Mouse (Mus musculus) heart, embryonic 16.5 days (tissue): ENCODE data around the gene Fscn3. TPM values are rescaled to one million over a fixed set of nuclear protein-coding genes. Genes with fewer than 3 reads are reported as not detected.

Experiments
- ATAC-seq: fragments of 200-750 bp; cut with Nextera tagmentation; replicated peaks from 2 replicates; pipeline ENCODE4 v1.8.0; 2017; ENCODE audit warnings: moderate number of reproducible peaks; ENCODE audit not compliant: insufficient read depth, low FRiP score; ENCODE audit errors: extremely low read depth
- H3K27ac ChIP-seq: fragments of 300-500 bp; sonication (generic); 2 replicates; pipeline ENCODE4 v1.5.1; 2014; ENCODE audit warnings: mild to moderate bottlenecking, low read length, control low read depth, moderate library complexity
- H3K27me3 ChIP-seq: fragments of 300-500 bp; sonication (generic); 2 replicates; pipeline ENCODE4 v1.6.1; 2014; ENCODE audit warnings: low read length, mixed read lengths; ENCODE audit not compliant: control insufficient read depth, insufficient read depth
- H3K36me3 ChIP-seq: fragments of 300-500 bp; sonication (generic); 2 replicates; pipeline ENCODE4 v1.6.1; 2014; ENCODE audit not compliant: control insufficient read depth, insufficient read depth
- H3K4me1 ChIP-seq: fragments of 300-500 bp; sonication (generic); 2 replicates; pipeline ENCODE4 v1.6.1; 2014; ENCODE audit warnings: low read length, mixed read lengths; ENCODE audit not compliant: control insufficient read depth, insufficient read depth
- H3K4me2 ChIP-seq: fragments of 300-500 bp; sonication (generic); 2 replicates; pipeline ENCODE4 v1.6.1; 2014; ENCODE audit warnings: low read depth, mild to moderate bottlenecking, control low read depth, low read length
- H3K4me3 ChIP-seq: fragments of 300-500 bp; sonication (generic); 2 replicates; pipeline ENCODE4 v1.5.1; 2014; ENCODE audit warnings: mild to moderate bottlenecking, control low read depth, low read length
- H3K9ac ChIP-seq: fragments of 300-500 bp; sonication (generic); 2 replicates; pipeline ENCODE4 v1.6.1; 2014; ENCODE audit warnings: low read length, control low read depth
- H3K9me3 ChIP-seq: fragments of 300-500 bp; sonication (generic); replicated peaks from 2 replicates; pipeline ENCODE4 v1.6.1; 2016; ENCODE audit warnings: low read length; ENCODE audit not compliant: control insufficient read depth
- WGBS: fragments of 180-500 bp; shearing (Covaris S2); extraction: QIAGEN DNeasy Blood & Tissue Kit; methylation state at CpG from one replicate; pipeline ENCODE4 v1.1.7; 2014; 5-methylcytosine and 5-hydroxymethylcytosine counted together
- polyA plus RNA-seq: library from polyadenylated mRNA; unstranded; fragments of >200 nt; fragmentation: Nextera tagmentation; extraction: Ambion mirVana; gene quantifications from 2 replicates; pipeline ENCODE4 v1.2.1, GENCODE M21; 2015

Fscn3 gene
- polyA plus RNA-seq, 1 experiment from 2014 or later = not detected

DNA sequence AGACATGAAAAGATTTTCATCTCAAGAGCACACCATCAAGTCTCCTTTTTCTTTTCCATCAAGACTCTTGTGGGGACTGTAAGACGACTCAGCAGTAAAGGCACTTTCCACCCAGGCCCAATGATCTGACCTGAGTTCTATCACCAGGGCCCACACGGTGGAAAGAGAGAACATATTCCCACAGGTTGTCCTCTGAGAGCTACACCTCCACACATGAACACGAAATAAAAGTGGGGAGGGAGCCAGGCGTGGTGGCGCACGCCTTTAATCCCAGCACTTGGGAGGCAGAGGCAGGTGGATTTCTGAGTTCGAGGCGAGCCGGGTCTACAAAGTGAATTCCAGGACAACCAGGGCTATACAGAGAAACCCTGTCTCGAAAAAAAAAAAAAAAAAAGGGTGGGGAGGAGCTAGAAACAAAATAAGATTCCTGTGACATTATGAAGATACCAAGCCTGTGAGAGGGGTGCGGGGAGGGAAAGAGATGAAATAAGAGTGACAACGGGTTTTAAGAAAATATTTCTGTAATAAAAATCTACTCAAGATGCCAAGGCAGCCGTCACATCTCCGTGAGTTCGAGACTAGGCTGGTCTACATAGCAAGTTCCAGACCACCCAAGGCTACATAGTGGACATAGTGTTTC, 4.8 kb upstream of the Fscn3 start:
- H3K36me3 ChIP-seq = peaks cover 18% of the 10 kb centered on the region
- peaks cover 47% of the 10 kb centered on the region for H3K4me1 ChIP-seq
- ATAC-seq = no peak
- H3K27me3 ChIP-seq = no peaks in the 10 kb centered on the region
- H3K4me3 ChIP-seq = peak overlapping the region; percentile 99
- H3K27ac ChIP-seq = peak overlapping the region; percentile 76
- H3K9ac ChIP-seq = peak overlapping the region; percentile 14; the same call in 1 of the 2 replicates
- H3K9me3 ChIP-seq = no peaks in the 10 kb centered on the region
- peak overlapping the region; percentile 48 for H3K4me2 ChIP-seq
- 70% methylated on average over 15 of the region's 15 CpGs for WGBS

DNA sequence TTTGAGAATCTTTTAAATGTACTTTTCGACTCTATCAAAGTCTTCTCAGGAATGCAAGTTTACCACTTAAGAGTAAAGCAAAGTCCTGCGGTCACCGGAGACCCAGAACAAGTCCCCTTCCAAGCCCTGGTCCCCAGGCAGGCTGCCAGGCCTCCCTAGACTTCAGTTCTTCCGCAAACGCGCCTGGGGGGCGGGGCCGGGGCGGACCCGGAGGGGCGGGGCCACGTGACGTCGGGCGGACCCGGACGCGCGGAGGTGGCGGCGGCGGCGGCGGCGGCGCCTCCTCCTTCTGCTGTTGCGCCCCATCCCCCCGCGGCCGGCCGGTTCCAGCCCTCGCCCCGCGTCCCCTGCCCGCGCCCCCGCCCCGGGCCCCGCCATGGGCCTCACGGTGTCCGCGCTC, 4.3 kb upstream of the Fscn3 start, which contains the start of gene Arf5:
TSS of gene Arf5 (plus strand) at position 248 of the 400 bp plus-strand sequence.
- Histone ChIP-seq H3K9me3 (no peaks in the 10 kb centered on the region), H3K27me3 (no peaks in the 10 kb centered on the region), H3K4me3 (peak within 1 kb of the TSS; percentile 99), H3K4me1 (peaks cover 44% of the 10 kb centered on the region), H3K36me3 (peaks cover 13% of the 10 kb centered on the region), H3K27ac (peak within 1 kb of the TSS; percentile 87), H3K4me2 (peak within 1 kb of the TSS; percentile 69), H3K9ac (peak within 1 kb of the TSS; percentile 98)
- under 1% methylated on average over 39 of the region's 42 CpGs for WGBS
- peak; percentile 79 for ATAC-seq

DNA sequence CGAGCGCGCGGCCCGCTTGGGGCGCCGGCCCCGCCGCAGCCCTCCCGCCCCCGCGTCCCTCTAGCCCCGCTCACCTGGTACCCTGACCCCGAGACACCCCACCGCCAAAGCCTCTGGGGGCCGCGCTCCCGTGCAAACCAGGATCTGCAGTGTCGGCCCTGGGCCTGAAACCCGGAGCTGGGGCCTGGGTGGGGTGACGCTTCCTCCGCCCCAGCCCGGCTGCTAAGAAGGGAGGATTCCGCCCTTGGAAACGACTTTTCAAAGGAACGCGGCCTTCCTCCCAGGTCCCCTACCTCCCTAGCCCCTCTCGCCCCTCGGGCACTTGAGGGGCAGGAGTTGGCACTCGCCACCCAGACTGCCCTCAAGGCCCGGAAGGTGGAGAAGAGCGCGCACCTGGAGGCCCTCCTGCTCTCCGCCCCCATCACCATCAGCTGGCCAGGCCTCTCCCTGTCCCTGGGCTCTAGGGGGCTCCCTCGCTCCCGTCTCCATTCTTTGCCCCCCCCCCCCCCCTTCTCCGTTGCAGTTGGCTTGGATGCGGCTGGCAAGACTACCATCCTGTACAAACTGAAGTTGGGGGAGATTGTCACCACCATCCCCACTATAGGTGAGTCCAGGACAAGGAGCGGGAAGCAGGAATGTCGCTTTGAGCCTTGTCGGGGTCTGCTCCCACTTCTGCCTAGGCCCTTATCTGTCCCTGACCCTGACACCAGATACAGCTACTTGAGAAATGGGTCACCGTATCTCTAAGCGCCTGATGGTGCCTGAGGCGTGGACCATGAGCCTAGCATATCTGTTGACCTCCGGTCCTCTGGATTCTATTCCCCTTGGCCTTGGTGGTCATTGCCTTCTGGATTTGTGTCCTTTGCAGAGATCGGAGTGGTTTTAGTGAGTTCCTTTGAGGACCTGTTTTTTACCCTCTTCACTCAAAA, 3.6 kb upstream of the Fscn3 start:
- H3K36me3 ChIP-seq = peaks cover 6% of the 10 kb centered on the region
- peak overlapping the region; percentile 87 for H3K27ac ChIP-seq
- H3K4me1 ChIP-seq = peaks cover 40% of the 10 kb centered on the region
- H3K4me2 ChIP-seq = peak overlapping the region; percentile 69
- WGBS = 4% methylated on average over 42 of the region's 46 CpGs
- H3K27me3 ChIP-seq = no peaks in the 10 kb centered on the region
- ATAC-seq = peak; percentile 46
- peak overlapping the region; percentile 98 for H3K9ac ChIP-seq
- H3K4me3 ChIP-seq = peak overlapping the region; percentile 99
- H3K9me3 ChIP-seq = no peaks in the 10 kb centered on the region

GRCm38 (mm10) chr6:28425019-28425418, 2.6 kb upstream of the Fscn3 start:
- Histone ChIP-seq H3K27ac (no peak overlapping the region), H3K4me3 (no peak overlapping the region), H3K27me3 (no peaks in the 10 kb centered on the region), H3K36me3 (peaks cover 6% of the 10 kb centered on the region), H3K4me1 (peaks cover 30% of the 10 kb centered on the region), H3K9me3 (no peaks in the 10 kb centered on the region), H3K4me2 (peak overlapping the region; percentile 69), H3K9ac (no peak overlapping the region)
- ATAC-seq = no peak
- WGBS = 71% methylated on average over 6 of the region's 6 CpGs

GRCm38 (mm10) chr6:28428290-28428689, 701 bp downstream of the Fscn3 start, which contains the start of gene Gcc1:
Gene Gcc1, minus strand, starts transcription at chr6:28428390.
- Histone ChIP-seq H3K4me2 (no peak within 1 kb of the TSS), H3K9me3 (no peaks in the 10 kb centered on the region), H3K4me3 (no peak within 1 kb of the TSS), H3K27me3 (no peaks in the 10 kb centered on the region), H3K9ac (no peak within 1 kb of the TSS), H3K36me3 (peaks cover 6% of the 10 kb centered on the region), H3K27ac (no peak within 1 kb of the TSS), H3K4me1 (peaks cover 12% of the 10 kb centered on the region)
- no peak for ATAC-seq
- 72% methylated on average over 3 of the region's 3 CpGs for WGBS

GRCm38 (mm10) chr6:28429870-28430269, 2.3 kb downstream of the Fscn3 start:
- ATAC-seq = no peak
- H3K27ac ChIP-seq = no peak overlapping the region
- peaks cover 5% of the 10 kb centered on the region for H3K4me1 ChIP-seq
- no peaks in the 10 kb centered on the region for H3K27me3 ChIP-seq
- 82% methylated on average over 11 of the region's 11 CpGs for WGBS
- H3K36me3 ChIP-seq = peaks cover 6% of the 10 kb centered on the region
- no peak overlapping the region for H3K4me3 ChIP-seq
- H3K9ac ChIP-seq = no peak overlapping the region
- H3K9me3 ChIP-seq = no peaks in the 10 kb centered on the region
- no peak overlapping the region for H3K4me2 ChIP-seq

DNA sequence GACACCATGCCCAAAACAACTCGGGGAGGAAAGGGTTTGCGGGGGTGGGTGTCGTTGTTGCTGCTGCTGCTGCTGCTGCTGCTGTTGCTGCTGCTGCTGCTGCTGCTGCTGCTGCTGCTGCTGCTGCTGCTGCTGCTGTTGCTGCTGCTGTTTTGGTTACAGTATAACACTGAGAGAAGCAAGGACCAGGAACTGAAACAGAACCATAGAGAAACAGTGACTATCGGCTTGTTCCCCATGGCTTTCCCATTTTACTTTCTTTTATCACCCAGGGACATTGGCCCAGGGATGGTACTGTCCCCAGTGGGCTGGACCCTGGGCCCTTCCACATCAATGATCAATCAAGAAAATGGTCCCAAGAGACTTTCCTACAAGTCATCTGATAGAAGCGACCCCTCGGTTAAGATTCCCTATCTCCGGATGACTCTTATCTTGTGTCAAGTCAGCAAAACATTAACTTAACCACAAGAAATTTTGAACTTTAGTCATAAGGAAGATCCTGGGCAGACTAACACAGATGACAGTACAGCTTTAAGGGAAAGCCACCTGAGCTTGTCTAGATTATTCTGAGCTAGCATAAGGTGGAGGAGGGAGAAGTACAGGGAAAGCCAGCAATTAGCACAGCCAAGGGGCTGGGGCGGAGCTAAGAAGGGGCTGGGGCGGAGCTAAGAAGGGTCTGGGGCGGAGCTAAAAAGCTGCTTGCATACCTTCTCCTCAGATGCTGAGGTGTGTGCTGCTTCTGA, 3.4 kb downstream of the Fscn3 start:
- peaks cover under 1% of the 10 kb centered on the region for H3K36me3 ChIP-seq
- ATAC-seq = no peak
- H3K4me1 ChIP-seq = 0 out of 2 replicates have a peak, but pooled peaks cover 2% of the 10 kb centered on the region
- 62% methylated on average over 10 of the region's 10 CpGs for WGBS
- H3K9ac ChIP-seq = no peak overlapping the region
- H3K4me3 ChIP-seq = no peak overlapping the region
- no peaks in the 10 kb centered on the region for H3K9me3 ChIP-seq
- H3K27ac ChIP-seq = no peak overlapping the region
- H3K4me2 ChIP-seq = no peak overlapping the region
- H3K27me3 ChIP-seq = no peaks in the 10 kb centered on the region

DNA sequence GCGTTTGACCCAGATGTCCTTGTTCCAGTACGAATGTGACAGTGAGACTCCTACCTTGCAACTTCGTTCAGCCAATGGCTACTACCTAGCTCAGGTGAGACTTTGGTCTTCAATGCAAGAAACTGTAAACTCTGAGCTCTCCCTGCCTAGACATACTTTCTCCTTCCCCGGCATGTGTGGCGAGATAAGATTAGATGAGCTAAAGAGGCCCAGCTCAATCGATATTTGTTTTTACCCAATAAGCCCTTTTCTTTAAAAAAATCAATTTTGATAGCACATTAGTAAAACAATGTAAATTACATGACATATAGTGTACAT, 3.9 kb downstream of the Fscn3 start:
- Histone ChIP-seq H3K4me1 (0 out of 2 replicates have a peak, but pooled peaks cover 2% of the 10 kb centered on the region), H3K27ac (no peak overlapping the region), H3K4me2 (no peak overlapping the region), H3K27me3 (no peaks in the 10 kb centered on the region), H3K9ac (no peak overlapping the region), H3K9me3 (no peaks in the 10 kb centered on the region), H3K36me3 (no peaks in the 10 kb centered on the region; the same call in 1 of the 2 replicates), H3K4me3 (no peak overlapping the region)
- no peak for ATAC-seq
- 58% methylated on average over 6 of the region's 6 CpGs for WGBS
